Mouse (Mus musculus) kidney, postnatal 36 days (tissue): ENCODE measurements around the gene Aff1.

Experiments
- DNase-seq, 2 experiments: peaks; one replicate each; pipeline ENCODE4 v3.0.0; 2021 to 2022; ENCODE audit warnings: mixed read lengths in 2 of 2

The Aff1 gene

GRCm38 (mm10) chr5:103691624-103692530 lies at the start of gene Aff1:
Aff1 (plus strand) TSS chr5:103692374.
- DNase-seq = peak; percentile 93 to 97

GRCm38 (mm10) chr5:103644167-103644566 lies 48.0 kb upstream of the Aff1 start:
- DNase-seq = no peak

- DNase-seq = no peak
Observed at GRCm38 (mm10) chr5:103647320-103647719, 44.9 kb upstream of the Aff1 start.

- DNase-seq = peak in 1 of 2 experiments; percentile 60
Observed at GRCm38 (mm10) chr5:103654225-103654624, 37.9 kb upstream of the Aff1 start.

GRCm38 (mm10) chr5:103654780-103655179 lies 37.4 kb upstream of the Aff1 start:
- no peak for DNase-seq

- DNase-seq = peak; percentile 64 to 85
Observed at GRCm38 (mm10) chr5:103655346-103656118, 36.6 kb upstream of the Aff1 start, which contains the start of gene 1700016H13Rik. 1700016H13Rik (minus strand) TSS chr5:103656010.

DNA sequence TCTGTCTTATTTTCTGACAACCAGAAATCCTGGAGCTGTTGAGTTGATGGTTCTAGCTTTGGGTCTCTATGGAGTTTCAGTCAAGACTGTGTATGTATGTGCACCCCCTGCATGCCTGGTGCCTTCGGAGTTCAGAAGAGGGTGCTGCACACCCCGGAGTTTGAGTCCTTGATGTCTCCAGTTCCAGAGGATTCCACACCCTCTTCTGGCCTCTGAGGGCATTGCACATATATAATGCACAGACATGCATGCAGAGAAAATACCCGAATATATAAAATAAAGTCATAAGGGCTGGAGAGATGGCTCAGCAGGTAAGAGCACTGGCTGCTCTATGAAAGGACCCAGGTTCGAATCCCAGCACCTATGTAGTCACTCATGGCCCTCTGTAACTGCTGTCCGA lies 33.3 kb upstream of the Aff1 start:
- peak in 1 of 2 experiments; percentile 26 for DNase-seq

DNA sequence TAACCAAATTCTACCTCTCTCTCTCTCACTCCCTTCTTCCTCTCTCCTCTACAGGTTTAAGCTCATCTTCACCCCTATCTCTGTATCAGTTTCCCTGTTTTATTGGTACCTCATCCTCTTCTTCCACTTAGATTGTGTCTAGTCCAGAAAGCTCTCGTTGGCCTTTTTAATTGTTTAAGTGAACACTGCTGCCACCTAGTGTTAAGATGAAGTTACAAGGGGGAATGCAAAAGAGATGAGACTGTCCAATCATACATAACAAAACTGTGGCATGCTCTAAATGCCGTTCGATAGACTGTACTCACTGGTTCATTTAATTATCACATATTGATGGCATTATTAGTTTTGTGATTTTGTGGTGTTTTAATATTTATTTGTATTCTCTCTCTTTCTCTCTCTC lies 32.6 kb upstream of the Aff1 start:
- DNase-seq = peak; percentile 23 to 49

GRCm38 (mm10) chr5:103664932-103665331 lies 27.2 kb upstream of the Aff1 start:
- no peak for DNase-seq

DNA sequence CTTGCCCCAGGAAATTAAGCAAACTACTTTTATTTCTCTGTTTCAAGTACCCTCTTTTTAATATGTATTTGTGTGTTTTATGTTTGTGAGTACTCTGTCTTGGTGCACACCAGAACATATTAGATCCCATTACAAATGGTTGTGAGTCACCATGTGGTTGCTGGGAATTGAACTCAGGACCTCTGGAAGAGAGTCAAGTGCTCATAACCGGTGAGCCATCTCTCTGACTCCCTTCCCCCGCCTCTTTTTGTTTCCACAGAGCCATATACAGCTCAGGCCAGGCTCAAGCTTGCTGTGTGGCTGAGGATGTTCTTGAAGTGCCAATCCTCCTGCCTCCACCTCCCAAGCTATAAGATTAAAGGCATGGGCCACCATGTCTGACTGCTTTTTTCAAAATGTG lies 26.3 kb upstream of the Aff1 start:
- no peak for DNase-seq

GRCm38 (mm10) chr5:103671858-103672257 lies 20.3 kb upstream of the Aff1 start:
- no peak for DNase-seq

DNA sequence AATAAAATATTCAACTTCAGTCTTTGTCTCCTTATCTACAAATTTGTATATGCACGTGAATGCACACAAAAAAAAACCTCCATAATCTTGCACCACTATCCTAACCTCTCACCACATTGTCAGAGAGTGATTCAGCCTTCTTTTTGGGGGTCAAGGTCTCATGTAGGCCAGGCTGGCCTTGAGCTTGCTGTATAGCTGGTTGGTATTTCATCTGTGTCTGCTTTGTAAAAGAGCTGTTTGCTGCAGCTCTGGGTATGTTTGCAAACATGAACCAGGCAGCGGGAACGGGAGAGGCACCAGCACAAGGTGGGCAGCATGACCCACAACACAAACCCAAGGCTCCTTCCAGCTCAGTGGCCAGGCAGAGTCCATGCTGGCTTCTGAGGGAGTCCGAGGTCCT lies 18.6 kb upstream of the Aff1 start:
- no peak for DNase-seq

DNA sequence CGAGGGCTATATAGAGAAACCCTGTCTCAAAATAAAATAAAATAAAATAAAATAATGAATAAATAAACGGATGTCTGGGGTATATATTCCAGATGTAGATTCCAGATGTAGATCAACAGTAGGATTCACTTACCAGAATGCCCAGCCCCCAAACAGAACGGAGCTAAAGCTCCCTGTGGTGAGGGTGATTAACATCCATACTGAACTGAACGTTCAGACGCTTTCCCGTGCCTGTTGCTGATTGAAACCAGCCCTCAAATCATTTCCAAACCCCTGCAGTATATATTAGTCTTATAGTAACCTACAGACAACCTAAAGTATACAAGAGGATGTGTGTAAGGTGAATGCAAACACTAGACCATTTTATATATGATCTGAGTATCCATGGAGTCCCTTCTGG lies 17.7 kb upstream of the Aff1 start:
- no peak for DNase-seq

GRCm38 (mm10) chr5:103676289-103676881 lies 15.8 kb upstream of the Aff1 start:
- no peak for DNase-seq

DNA sequence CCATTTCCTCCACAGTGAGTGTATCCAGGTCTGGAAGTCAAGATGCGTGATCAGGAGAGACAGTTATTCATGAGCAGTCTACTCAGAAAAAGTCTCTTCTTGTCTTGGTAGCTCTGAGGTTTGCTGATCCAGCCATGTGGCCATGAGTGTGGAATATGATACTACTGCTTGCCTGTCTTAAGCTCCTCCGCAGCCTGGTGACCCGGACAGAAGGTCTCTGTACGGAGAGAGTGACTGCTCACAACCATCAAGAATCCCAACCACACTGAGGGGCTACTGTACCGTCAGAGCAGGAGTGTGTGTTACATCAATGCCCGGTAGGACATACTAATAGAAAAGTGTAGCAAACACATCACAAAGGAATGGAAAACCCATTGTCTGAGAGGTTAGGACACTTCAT lies 14.3 kb upstream of the Aff1 start:
- no peak for DNase-seq

GRCm38 (mm10) chr5:103678974-103679373 lies 13.2 kb upstream of the Aff1 start:
- DNase-seq = no peak

GRCm38 (mm10) chr5:103680381-103680780 lies 11.8 kb upstream of the Aff1 start:
- peak; percentile 71 to 85 for DNase-seq

DNA sequence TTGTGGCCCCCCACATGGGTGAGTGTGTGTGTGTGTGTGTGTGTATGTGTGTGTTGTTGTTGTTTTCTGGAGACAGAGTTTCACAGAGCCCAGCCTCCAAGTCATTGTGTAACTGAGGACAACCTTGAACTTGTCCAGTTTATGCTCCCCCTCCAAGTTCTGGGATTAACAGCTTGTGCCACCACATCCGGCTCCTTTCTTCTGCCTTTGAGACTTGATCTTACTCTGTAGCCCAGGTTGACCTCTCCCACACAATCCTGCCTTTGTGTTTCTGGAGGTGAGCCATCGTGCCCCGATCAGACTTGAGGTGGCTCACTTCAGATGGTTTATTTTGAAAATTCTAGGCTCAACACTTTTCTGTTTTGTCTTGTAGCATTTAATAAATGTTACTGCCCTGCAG lies 10.3 kb upstream of the Aff1 start:
- DNase-seq = no peak

GRCm38 (mm10) chr5:103689645-103690044 lies 2.5 kb upstream of the Aff1 start:
- no peak for DNase-seq

GRCm38 (mm10) chr5:103690190-103690589 lies 2.0 kb upstream of the Aff1 start:
- DNase-seq = no peak

DNA sequence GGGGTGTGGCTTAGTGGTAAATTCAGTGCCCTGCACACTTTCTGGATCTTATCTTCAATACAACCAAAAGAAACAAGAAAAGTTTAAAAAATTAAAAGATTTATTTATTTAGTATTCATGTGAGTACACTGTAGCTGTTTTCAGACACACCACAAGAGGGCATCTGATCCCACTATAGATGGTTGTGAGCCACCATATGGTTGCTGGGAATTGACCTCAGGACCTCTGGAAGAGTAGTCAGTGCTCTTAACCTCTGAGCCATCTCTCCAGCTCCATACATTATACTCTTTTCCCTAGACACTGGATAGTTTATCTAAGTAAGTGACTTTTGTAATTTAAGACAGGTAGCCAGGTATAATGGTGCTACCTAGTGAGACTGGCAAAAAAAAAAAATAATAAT lies 1.0 kb upstream of the Aff1 start:
- DNase-seq = no peak

- peak; percentile 42 to 60 for DNase-seq
Observed at GRCm38 (mm10) chr5:103692531-103693040, 412 bp downstream of the Aff1 start.

GRCm38 (mm10) chr5:103693041-103693641 lies 967 bp downstream of the Aff1 start:
- peak; percentile 58 to 61 for DNase-seq
